Mouse (Mus musculus): ENCODE results near the gene Card10. TPM values are rescaled to one million over a fixed set of nuclear protein-coding genes. Genes with fewer than 3 reads are reported as not detected.

Card10 gene
- polyA plus RNA-seq, 1 experiment from 2014 or later: 10.2 TPM

DNA sequence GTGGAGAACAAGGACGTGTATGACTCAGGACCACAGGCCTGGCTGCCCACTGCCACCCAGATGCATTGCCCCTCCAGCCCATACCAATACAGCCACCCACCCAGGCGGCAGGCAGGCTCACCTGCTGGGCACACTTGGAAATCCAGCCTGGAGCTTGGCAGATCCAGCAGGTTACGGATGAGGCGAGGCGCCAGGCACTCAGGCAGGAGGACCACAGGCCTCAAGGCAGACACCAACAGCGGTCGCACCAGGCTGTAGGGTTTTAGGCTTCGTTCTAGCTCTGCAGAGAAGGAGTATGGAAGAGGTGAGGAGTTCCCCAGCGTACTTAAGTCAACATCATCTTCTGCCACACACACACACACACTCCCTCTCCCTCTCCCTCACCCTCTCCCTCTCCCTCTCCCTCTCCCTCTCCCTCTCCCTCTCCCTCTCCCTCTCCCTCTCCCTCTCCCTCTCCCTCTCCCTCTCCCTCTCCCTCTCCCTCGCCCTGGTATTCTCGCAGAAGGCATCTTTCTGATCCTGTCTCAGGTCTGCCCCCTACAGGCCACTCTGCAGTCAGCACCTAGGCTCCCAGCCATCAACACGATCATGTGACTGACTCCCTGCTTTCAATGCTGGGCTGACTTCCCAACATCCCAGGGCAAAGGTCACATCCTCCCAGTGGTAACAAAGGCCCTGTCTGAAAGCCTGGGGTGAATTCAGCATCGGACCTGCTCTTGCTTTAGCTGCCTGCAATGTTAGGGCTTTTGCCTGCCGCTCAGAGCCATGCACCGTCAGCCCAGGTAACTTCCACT is 24.6 kb downstream of the Card10 start:
- no peak overlapping the region for H3K4me3 ChIP-seq (ENCODE audit: low read length)
- H3K27ac ChIP-seq (ENCODE audit: low read depth, low read length): no peak overlapping the region
- no peak for ATAC-seq (ENCODE audit: low FRiP score, low TSS enrichment)
- peaks cover 13% of the 10 kb centered on the region for H3K36me3 ChIP-seq (ENCODE audit: control insufficient read depth, insufficient read depth, low read length)
- 57% methylated on average over 13 of the region's 15 CpGs for WGBS
- H3K9me3 ChIP-seq (ENCODE audit: control insufficient read depth, low read length): no peaks in the 10 kb centered on the region
- H3K4me2 ChIP-seq (replicated peaks; ENCODE audit: low read depth, low read length): no peak overlapping the region
- H3K4me1 ChIP-seq (ENCODE audit: control insufficient read depth, insufficient read depth, low read length): 0 out of 2 replicates have a peak, but pooled peaks cover under 1% of the 10 kb centered on the region
- H3K27me3 ChIP-seq (ENCODE audit: control insufficient read depth, insufficient read depth, low read length): no peaks in the 10 kb centered on the region
- H3K9ac ChIP-seq (ENCODE audit: low read depth, low read length): no peak overlapping the region

DNA sequence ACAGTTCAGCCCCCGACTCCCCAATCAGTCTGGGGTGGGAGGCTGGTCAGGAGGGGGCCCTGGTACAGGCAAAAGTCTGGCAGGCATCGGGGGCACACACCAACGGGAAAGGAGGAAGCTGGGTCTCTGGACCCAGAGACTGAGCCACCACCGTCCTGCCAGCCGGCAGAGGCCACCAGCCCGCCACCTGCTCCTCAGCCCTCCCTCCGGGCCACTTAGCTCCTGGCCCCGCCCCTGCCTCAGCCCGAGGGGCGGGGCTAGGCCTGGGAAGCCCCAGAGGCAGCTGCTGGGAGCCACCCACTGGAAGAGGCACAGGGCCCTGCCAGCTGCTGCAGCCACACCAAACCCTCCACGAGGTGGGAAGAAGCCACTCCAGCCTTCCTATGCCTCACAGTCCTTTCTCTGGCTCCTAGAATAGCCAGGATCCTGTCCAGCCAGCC is 29.5 kb downstream of the Card10 start, which contains the start of gene Mfng:
Mfng (minus strand) TSS at position 186 of the 440 bp plus-strand sequence.
- WGBS: 0% methylated on average over 11 of the region's 11 CpGs
- Histone ChIP-seq H3K4me2 (replicated peaks; ENCODE audit: low read depth, low read length) (peak within 1 kb of the TSS; percentile 43), H3K27ac (ENCODE audit: low read depth, low read length) (peak within 1 kb of the TSS; percentile 63; the same call in 1 of the 2 replicates), H3K9ac (ENCODE audit: low read depth, low read length) (peak within 1 kb of the TSS; percentile 44), H3K9me3 (ENCODE audit: control insufficient read depth, low read length) (peaks cover 8% of the 10 kb centered on the region; the same call in 1 of the 2 replicates), H3K4me1 (ENCODE audit: control insufficient read depth, insufficient read depth, low read length) (peaks cover 10% of the 10 kb centered on the region), H3K27me3 (ENCODE audit: control insufficient read depth, insufficient read depth, low read length) (no peaks in the 10 kb centered on the region), H3K36me3 (ENCODE audit: control insufficient read depth, insufficient read depth, low read length) (peaks cover 13% of the 10 kb centered on the region), H3K4me3 (ENCODE audit: low read length) (peak within 1 kb of the TSS; percentile 25)
- peak; percentile 83 for ATAC-seq (ENCODE audit: low FRiP score, low TSS enrichment)

DNA sequence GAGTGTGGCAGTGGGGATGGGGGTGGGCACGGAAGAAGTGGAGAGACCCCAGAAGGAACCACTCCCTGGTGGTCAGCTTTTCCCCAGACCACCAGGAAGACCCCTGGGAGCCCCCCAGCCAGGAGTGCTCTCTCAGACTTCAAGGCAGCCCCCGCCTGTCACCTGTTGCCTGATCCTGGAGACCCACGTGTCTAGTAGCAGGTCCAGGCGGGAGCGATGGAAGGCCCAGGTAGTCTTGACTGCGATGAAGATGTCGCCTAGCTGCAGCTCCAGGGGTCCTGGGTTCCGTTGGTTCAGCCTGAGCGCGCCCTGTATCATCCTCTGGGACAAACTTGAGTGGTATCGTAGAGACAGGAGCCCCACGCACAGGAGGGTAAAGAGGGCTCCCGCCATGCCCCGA is 30.0 kb downstream of the Card10 start:
- Histone ChIP-seq H3K9me3 (ENCODE audit: control insufficient read depth, low read length) (peaks cover 8% of the 10 kb centered on the region; the same call in 1 of the 2 replicates), H3K27me3 (ENCODE audit: control insufficient read depth, insufficient read depth, low read length) (no peaks in the 10 kb centered on the region), H3K36me3 (ENCODE audit: control insufficient read depth, insufficient read depth, low read length) (peaks cover 13% of the 10 kb centered on the region), H3K4me3 (ENCODE audit: low read length) (peak overlapping the region; percentile 25), H3K9ac (ENCODE audit: low read depth, low read length) (peak overlapping the region; percentile 44), H3K4me1 (ENCODE audit: control insufficient read depth, insufficient read depth, low read length) (peaks cover 10% of the 10 kb centered on the region), H3K27ac (ENCODE audit: low read depth, low read length) (peak overlapping the region; percentile 63; the same call in 1 of the 2 replicates), H3K4me2 (replicated peaks; ENCODE audit: low read depth, low read length) (peak overlapping the region; percentile 43)
- no peak; the same call in 1 of the 2 replicates for ATAC-seq (ENCODE audit: low FRiP score, low TSS enrichment)
- 48% methylated on average over 14 of the region's 14 CpGs for WGBS

DNA sequence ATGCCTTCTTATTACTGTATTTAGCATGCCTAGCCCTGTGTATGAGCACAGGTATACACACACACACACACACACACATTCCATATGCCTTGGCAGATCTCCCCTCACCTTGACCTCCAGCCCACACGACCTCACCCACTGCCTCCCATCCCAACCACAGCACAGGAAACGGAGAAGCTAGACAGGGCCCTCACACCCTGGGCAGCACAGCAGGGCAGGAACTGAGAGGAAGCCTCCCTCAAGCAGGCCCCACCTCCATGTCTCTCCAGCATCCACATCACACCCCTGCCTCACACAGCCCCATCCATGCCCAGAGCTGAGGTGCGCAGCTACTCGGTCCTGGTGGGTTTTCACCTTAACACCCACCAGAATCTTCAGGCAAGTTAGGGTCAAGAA is 30.5 kb downstream of the Card10 start:
- WGBS: 48% methylated on average over 4 of the region's 4 CpGs
- peak overlapping the region; percentile 25; the same call in 1 of the 2 replicates for H3K4me3 ChIP-seq (ENCODE audit: low read length)
- ATAC-seq (ENCODE audit: low FRiP score, low TSS enrichment): no peak

DNA sequence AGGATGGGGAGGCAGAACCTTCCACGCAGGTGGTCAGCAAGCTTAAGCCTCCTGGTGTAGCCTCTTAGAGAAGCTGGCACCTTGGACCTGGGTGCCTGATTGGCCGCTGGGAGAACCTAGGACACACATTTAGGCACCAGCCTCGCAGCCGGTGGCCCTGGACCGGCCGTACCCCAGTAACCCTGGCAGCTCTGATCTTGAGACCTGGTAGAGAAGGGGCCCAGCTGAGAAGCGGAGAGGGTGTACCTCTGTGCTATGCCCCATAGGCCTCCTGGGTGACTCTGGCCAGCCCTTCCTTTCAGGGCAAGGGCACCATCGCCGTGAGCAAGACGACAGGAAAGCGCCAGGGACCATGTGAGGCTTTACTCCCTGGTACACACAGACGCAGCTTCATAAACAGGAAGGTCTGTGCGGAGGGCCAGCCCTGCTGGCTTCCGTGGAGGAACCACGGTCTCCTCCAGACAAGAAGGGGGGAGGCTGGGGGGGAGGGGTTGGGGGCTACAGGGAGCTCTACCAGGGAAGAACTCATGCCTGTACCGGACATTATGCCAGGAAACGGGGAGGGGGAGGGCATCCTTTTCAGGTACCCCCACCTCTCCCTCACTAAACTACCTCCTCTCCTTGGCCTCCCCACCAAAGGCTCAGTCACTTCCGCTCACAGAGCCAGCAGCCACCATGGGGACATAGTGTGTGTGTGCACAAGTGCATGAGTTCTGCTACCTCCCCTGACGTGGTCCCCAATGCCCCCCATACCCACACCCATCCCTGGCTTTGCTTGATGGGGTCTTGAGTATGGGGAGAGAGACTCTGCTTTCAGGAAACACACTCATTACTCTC is 31.1 kb downstream of the Card10 start:
- peaks cover 12% of the 10 kb centered on the region for H3K36me3 ChIP-seq (ENCODE audit: control insufficient read depth, insufficient read depth, low read length)
- peak overlapping the region; percentile 44; the same call in 1 of the 2 replicates for H3K9ac ChIP-seq (ENCODE audit: low read depth, low read length)
- 0 out of 2 replicates have a peak, but pooled peaks have one; percentile 10 for ATAC-seq (ENCODE audit: low FRiP score, low TSS enrichment)
- H3K4me3 ChIP-seq (ENCODE audit: low read length): peak overlapping the region; percentile 25; the same call in 1 of the 2 replicates
- H3K4me1 ChIP-seq (ENCODE audit: control insufficient read depth, insufficient read depth, low read length): peaks cover 10% of the 10 kb centered on the region
- H3K4me2 ChIP-seq (replicated peaks; ENCODE audit: low read depth, low read length): peak overlapping the region; percentile 33
- no peaks in the 10 kb centered on the region for H3K27me3 ChIP-seq (ENCODE audit: control insufficient read depth, insufficient read depth, low read length)
- peak overlapping the region; percentile 65; the same call in 1 of the 2 replicates for H3K27ac ChIP-seq (ENCODE audit: low read depth, low read length)
- 58% methylated on average over 17 of the region's 19 CpGs for WGBS
- peaks cover 8% of the 10 kb centered on the region; the same call in 1 of the 2 replicates for H3K9me3 ChIP-seq (ENCODE audit: control insufficient read depth, low read length)

More for the DNA sequence above, 30.5 kb downstream of the Card10 start:
- Histone ChIP-seq H3K27ac (ENCODE audit: low read depth, low read length) (peak overlapping the region; percentile 63; the same call in 1 of the 2 replicates), H3K9me3 (ENCODE audit: control insufficient read depth, low read length) (peaks cover 8% of the 10 kb centered on the region; the same call in 1 of the 2 replicates), H3K9ac (ENCODE audit: low read depth, low read length) (peak overlapping the region; percentile 44; the same call in 1 of the 2 replicates), H3K4me2 (replicated peaks; ENCODE audit: low read depth, low read length) (peak overlapping the region; percentile 43), H3K27me3 (ENCODE audit: control insufficient read depth, insufficient read depth, low read length) (no peaks in the 10 kb centered on the region), H3K4me1 (ENCODE audit: control insufficient read depth, insufficient read depth, low read length) (peaks cover 10% of the 10 kb centered on the region), H3K36me3 (ENCODE audit: control insufficient read depth, insufficient read depth, low read length) (peaks cover 13% of the 10 kb centered on the region)

DNA sequence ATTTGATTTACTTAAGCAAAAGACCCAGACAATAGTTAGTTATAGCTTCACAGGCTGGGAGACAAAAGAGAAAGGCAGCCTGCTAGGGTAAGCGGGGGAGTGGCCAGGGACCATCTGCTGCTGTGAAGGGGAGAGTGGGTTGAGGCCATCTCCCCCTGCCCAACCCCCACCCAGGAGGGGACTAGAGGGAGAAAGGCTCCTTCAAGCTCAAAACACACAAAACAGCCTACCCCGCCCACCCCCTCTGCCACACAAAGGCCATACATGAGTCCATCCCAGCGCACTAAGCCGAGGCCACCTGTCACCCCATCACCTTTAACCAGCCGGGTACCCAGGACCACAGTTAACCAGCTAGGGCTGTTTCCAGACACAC is 31.9 kb downstream of the Card10 start:
- Histone ChIP-seq H3K4me2 (replicated peaks; ENCODE audit: low read depth, low read length) (peak overlapping the region; percentile 33), H3K9me3 (ENCODE audit: control insufficient read depth, low read length) (peaks cover 8% of the 10 kb centered on the region; the same call in 1 of the 2 replicates), H3K9ac (ENCODE audit: low read depth, low read length) (peak overlapping the region; percentile 32; the same call in 1 of the 2 replicates), H3K4me1 (ENCODE audit: control insufficient read depth, insufficient read depth, low read length) (peaks cover 10% of the 10 kb centered on the region), H3K27me3 (ENCODE audit: control insufficient read depth, insufficient read depth, low read length) (no peaks in the 10 kb centered on the region), H3K36me3 (ENCODE audit: control insufficient read depth, insufficient read depth, low read length) (peaks cover 7% of the 10 kb centered on the region), H3K4me3 (ENCODE audit: low read length) (no peak overlapping the region), H3K27ac (ENCODE audit: low read depth, low read length) (peak overlapping the region; percentile 65; the same call in 1 of the 2 replicates)
- WGBS: 23% methylated on average over 5 of the region's 5 CpGs
- ATAC-seq (ENCODE audit: low FRiP score, low TSS enrichment): no peak

DNA sequence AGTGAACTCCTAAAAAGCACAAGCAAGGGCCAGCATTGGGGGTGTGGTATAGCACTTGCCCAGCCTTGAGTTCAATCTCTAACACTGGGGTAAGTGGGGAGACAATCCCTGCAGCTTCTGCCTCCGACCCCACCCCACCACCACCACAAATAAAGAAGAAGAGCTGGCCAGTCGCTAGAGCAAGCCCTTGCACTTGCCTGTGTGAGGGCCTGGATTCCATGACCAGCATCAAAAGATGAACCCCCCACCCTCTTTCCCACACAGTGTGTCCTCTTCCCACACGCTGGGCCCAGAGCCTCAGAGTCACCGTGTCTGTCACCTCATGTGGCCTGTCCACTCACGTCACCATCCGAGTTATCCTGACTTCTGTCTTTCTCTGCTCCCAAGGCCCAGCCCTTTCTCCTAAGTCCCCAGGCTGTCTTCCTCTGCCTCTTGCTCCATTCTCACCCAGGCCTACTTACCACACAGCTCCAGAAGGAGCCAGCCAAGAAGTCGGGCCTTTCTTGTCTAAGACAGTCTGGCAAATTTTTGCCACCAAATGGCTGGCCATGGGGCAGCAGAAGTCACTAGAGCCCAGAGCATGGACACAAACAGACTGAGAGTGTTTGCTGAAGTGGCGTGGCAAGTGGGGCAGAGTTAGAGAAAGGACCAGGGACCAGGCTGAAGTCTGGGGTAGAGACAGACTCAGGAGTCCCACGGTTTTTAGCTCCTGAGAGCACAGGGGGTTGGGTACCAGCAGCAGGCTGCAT is 32.4 kb downstream of the Card10 start:
- WGBS: 47% methylated on average over 9 of the region's 9 CpGs
- peak overlapping the region; percentile 19; the same call in 1 of the 2 replicates for H3K4me2 ChIP-seq (replicated peaks; ENCODE audit: low read depth, low read length)
- H3K4me3 ChIP-seq (ENCODE audit: low read length): no peak overlapping the region
- peaks cover 4% of the 10 kb centered on the region for H3K36me3 ChIP-seq (ENCODE audit: control insufficient read depth, insufficient read depth, low read length)
- no peak overlapping the region for H3K9ac ChIP-seq (ENCODE audit: low read depth, low read length)
- no peak for ATAC-seq (ENCODE audit: low FRiP score, low TSS enrichment)
- peaks cover 10% of the 10 kb centered on the region for H3K4me1 ChIP-seq (ENCODE audit: control insufficient read depth, insufficient read depth, low read length)
- H3K27ac ChIP-seq (ENCODE audit: low read depth, low read length): no peak overlapping the region
- no peaks in the 10 kb centered on the region for H3K27me3 ChIP-seq (ENCODE audit: control insufficient read depth, insufficient read depth, low read length)
- peaks cover 8% of the 10 kb centered on the region; the same call in 1 of the 2 replicates for H3K9me3 ChIP-seq (ENCODE audit: control insufficient read depth, low read length)

DNA sequence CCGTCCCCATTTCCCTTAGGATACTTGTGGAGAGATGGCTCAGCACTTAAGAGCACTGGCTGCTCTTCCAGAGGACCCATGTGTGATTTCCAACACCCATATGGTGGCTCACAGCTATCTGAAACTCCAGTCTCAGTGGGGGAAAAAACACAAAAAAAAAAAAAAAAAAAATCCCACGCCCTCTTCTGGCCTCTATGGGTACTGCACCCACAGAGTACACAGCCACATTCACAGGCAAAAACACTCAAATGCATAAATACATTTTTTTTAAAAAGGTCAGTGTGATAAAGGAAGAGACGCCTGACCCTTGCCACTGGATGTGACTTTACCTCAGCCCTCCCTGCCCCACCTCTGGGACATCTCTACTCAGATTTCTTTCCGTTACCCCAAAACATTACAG is 33.8 kb downstream of the Card10 start:
- no peaks in the 10 kb centered on the region for H3K27me3 ChIP-seq (ENCODE audit: control insufficient read depth, insufficient read depth, low read length)
- H3K4me1 ChIP-seq (ENCODE audit: control insufficient read depth, insufficient read depth, low read length): peaks cover 10% of the 10 kb centered on the region
- no peak overlapping the region for H3K9ac ChIP-seq (ENCODE audit: low read depth, low read length)
- H3K36me3 ChIP-seq (ENCODE audit: control insufficient read depth, insufficient read depth, low read length): no peaks in the 10 kb centered on the region
- no peak overlapping the region for H3K4me2 ChIP-seq (replicated peaks; ENCODE audit: low read depth, low read length)
- peaks cover 8% of the 10 kb centered on the region; the same call in 1 of the 2 replicates for H3K9me3 ChIP-seq (ENCODE audit: control insufficient read depth, low read length)
- no peak for ATAC-seq (ENCODE audit: low FRiP score, low TSS enrichment)
- no peak overlapping the region for H3K27ac ChIP-seq (ENCODE audit: low read depth, low read length)
- WGBS: 91% methylated on average over 4 of the region's 4 CpGs
- H3K4me3 ChIP-seq (ENCODE audit: low read length): no peak overlapping the region

Measured in kidney, embryonic 14.5 days (tissue).